Mouse (Mus musculus): Measurements from ENCODE around the gene Pdcd1lg2. TPM values are rescaled to one million over a fixed set of nuclear protein-coding genes. Genes with fewer than 3 reads are reported as not detected.
"Not testable (repeated sequence)": the region's sequence is repeated elsewhere in the genome, so short reads cannot be mapped to it uniquely, and the experiment has no call there.

Pdcd1lg2 gene
- polyA plus RNA-seq, 1 experiment from 2014 or later: not detected

DNA sequence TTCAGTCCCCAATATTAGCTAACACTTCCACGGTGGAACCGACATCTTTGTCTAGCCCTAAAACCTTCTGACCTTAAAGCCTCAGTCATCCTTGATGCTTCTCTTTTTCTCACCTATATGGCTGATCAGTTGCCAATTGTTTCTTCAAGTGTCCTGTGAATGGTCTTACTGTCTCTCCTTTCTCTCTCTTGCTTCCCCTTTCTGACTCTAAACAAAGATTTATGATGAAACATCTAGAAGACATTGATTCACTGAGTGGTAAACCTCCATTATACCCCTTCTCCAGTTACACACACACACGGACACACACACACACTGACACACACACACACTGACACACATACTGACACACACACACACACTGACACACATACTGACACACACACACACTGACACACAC, 3.8 kb downstream of the Pdcd1lg2 start:
- Histone ChIP-seq H3K9me3 (ENCODE audit: control insufficient read depth, low read length) (no peaks in the 10 kb centered on the region), H3K36me3 (ENCODE audit: control insufficient read depth, insufficient read depth, low read length) (no peaks in the 10 kb centered on the region), H3K9ac (ENCODE audit: low read length) (no peak overlapping the region), H3K4me3 (ENCODE audit: low read length) (no peak overlapping the region), H3K27me3 (ENCODE audit: control insufficient read depth, insufficient read depth, low read depth, low read length) (no peaks in the 10 kb centered on the region), H3K27ac (ENCODE audit: low read length) (no peak overlapping the region), H3K4me2 (ENCODE audit: low read depth, low read length) (no peak overlapping the region), H3K4me1 (replicated peaks; ENCODE audit: control insufficient read depth, insufficient read depth, low read length) (peaks cover 11% of the 10 kb centered on the region)
- WGBS: 80% methylated on average over 3 of the region's 3 CpGs
- no peak for ATAC-seq (ENCODE audit: low read depth)

- H3K36me3 ChIP-seq (ENCODE audit: control insufficient read depth, insufficient read depth, low read length); H3K9me3 ChIP-seq (ENCODE audit: control insufficient read depth, low read length); ATAC-seq (ENCODE audit: low read depth); H3K4me3 ChIP-seq (ENCODE audit: low read length); H3K27ac ChIP-seq (ENCODE audit: low read length); H3K9ac ChIP-seq (ENCODE audit: low read length); H3K27me3 ChIP-seq (ENCODE audit: control insufficient read depth, insufficient read depth, low read depth, low read length); H3K4me2 ChIP-seq (ENCODE audit: low read depth, low read length): not testable (repeated sequence)
- peaks cover 11% of the 10 kb centered on the region for H3K4me1 ChIP-seq (replicated peaks; ENCODE audit: control insufficient read depth, insufficient read depth, low read length)
Measured at GRCm38 (mm10) chr19:29414917-29415316, 4.2 kb downstream of the Pdcd1lg2 start.

- Histone ChIP-seq H3K9me3 (ENCODE audit: control insufficient read depth, low read length) (no peaks in the 10 kb centered on the region), H3K4me2 (ENCODE audit: low read depth, low read length) (no peak overlapping the region), H3K27ac (ENCODE audit: low read length) (no peak overlapping the region), H3K36me3 (ENCODE audit: control insufficient read depth, insufficient read depth, low read length) (no peaks in the 10 kb centered on the region), H3K4me1 (replicated peaks; ENCODE audit: control insufficient read depth, insufficient read depth, low read length) (peaks cover 11% of the 10 kb centered on the region), H3K9ac (ENCODE audit: low read length) (no peak overlapping the region), H3K27me3 (ENCODE audit: control insufficient read depth, insufficient read depth, low read depth, low read length) (no peaks in the 10 kb centered on the region), H3K4me3 (ENCODE audit: low read length) (no peak overlapping the region)
- WGBS: 44% methylated on average over 3 of the region's 3 CpGs
- ATAC-seq (ENCODE audit: low read depth): no peak
Measured at GRCm38 (mm10) chr19:29416393-29416902, 5.7 kb downstream of the Pdcd1lg2 start.

DNA sequence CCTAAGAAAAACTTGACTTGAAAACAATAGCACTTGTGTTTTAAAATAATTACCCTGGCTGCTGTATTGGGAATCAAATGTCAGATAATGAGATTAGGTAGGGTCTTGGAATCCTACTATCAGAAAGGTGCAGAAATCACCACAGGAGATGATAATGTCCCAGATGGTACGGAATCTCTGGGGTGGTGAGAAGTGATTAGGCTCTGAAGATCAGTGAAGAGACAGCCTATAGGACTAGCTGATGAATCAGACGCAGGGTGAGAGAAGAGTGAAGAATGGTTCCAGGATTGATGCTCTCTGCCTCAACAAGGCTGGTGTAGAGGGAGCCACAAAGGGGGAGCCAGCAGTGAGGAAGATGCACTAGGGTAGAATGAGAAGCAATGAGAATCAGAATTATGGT, 6.5 kb downstream of the Pdcd1lg2 start:
- H3K4me2 ChIP-seq (ENCODE audit: low read depth, low read length): no peak overlapping the region
- ATAC-seq (ENCODE audit: low read depth): no peak
- H3K9me3 ChIP-seq (ENCODE audit: control insufficient read depth, low read length): no peaks in the 10 kb centered on the region
- no peaks in the 10 kb centered on the region for H3K36me3 ChIP-seq (ENCODE audit: control insufficient read depth, insufficient read depth, low read length)
- no peak overlapping the region for H3K27ac ChIP-seq (ENCODE audit: low read length)
- H3K27me3 ChIP-seq (ENCODE audit: control insufficient read depth, insufficient read depth, low read depth, low read length): no peaks in the 10 kb centered on the region
- peaks cover 11% of the 10 kb centered on the region for H3K4me1 ChIP-seq (replicated peaks; ENCODE audit: control insufficient read depth, insufficient read depth, low read length)
- no peak overlapping the region for H3K4me3 ChIP-seq (ENCODE audit: low read length)
- WGBS: 79% methylated on average over 2 of the region's 2 CpGs
- no peak overlapping the region for H3K9ac ChIP-seq (ENCODE audit: low read length)

- Histone ChIP-seq H3K4me3 (ENCODE audit: low read length) (no peak overlapping the region), H3K27ac (ENCODE audit: low read length) (no peak overlapping the region), H3K9me3 (ENCODE audit: control insufficient read depth, low read length) (no peaks in the 10 kb centered on the region), H3K36me3 (ENCODE audit: control insufficient read depth, insufficient read depth, low read length) (no peaks in the 10 kb centered on the region), H3K4me1 (replicated peaks; ENCODE audit: control insufficient read depth, insufficient read depth, low read length) (peaks cover 11% of the 10 kb centered on the region), H3K4me2 (ENCODE audit: low read depth, low read length) (no peak overlapping the region), H3K27me3 (ENCODE audit: control insufficient read depth, insufficient read depth, low read depth, low read length) (no peaks in the 10 kb centered on the region), H3K9ac (ENCODE audit: low read length) (no peak overlapping the region)
- ATAC-seq (ENCODE audit: low read depth): no peak
- 34% methylated on average over 2 of the region's 2 CpGs for WGBS
Measured at GRCm38 (mm10) chr19:29417894-29418293, 7.2 kb downstream of the Pdcd1lg2 start.

- H3K27ac ChIP-seq (ENCODE audit: low read length): no peak overlapping the region
- no peak overlapping the region for H3K9ac ChIP-seq (ENCODE audit: low read length)
- H3K9me3 ChIP-seq (ENCODE audit: control insufficient read depth, low read length): no peaks in the 10 kb centered on the region
- WGBS: 6% methylated on average over 9 of the region's 9 CpGs
- H3K4me3 ChIP-seq (ENCODE audit: low read length): no peak overlapping the region
- peak overlapping the region; percentile 8 for H3K4me2 ChIP-seq (ENCODE audit: low read depth, low read length)
- no peaks in the 10 kb centered on the region for H3K36me3 ChIP-seq (ENCODE audit: control insufficient read depth, insufficient read depth, low read length)
- no peaks in the 10 kb centered on the region for H3K27me3 ChIP-seq (ENCODE audit: control insufficient read depth, insufficient read depth, low read depth, low read length)
- peaks cover 7% of the 10 kb centered on the region for H3K4me1 ChIP-seq (replicated peaks; ENCODE audit: control insufficient read depth, insufficient read depth, low read length)
- ATAC-seq (ENCODE audit: low read depth): peak; percentile 38; the same call in 1 of the 2 replicates
Measured at GRCm38 (mm10) chr19:29418661-29419115, 8.0 kb downstream of the Pdcd1lg2 start.

- no peak for ATAC-seq (ENCODE audit: low read depth)
- Histone ChIP-seq H3K4me1 (replicated peaks; ENCODE audit: control insufficient read depth, insufficient read depth, low read length) (peaks cover 7% of the 10 kb centered on the region), H3K9me3 (ENCODE audit: control insufficient read depth, low read length) (no peaks in the 10 kb centered on the region), H3K27me3 (ENCODE audit: control insufficient read depth, insufficient read depth, low read depth, low read length) (no peaks in the 10 kb centered on the region), H3K4me2 (ENCODE audit: low read depth, low read length) (no peak overlapping the region), H3K27ac (ENCODE audit: low read length) (no peak overlapping the region), H3K9ac (ENCODE audit: low read length) (no peak overlapping the region), H3K36me3 (ENCODE audit: control insufficient read depth, insufficient read depth, low read length) (no peaks in the 10 kb centered on the region), H3K4me3 (ENCODE audit: low read length) (no peak overlapping the region)
- WGBS: 41% methylated on average over 3 of the region's 3 CpGs
Measured at GRCm38 (mm10) chr19:29419506-29419905, 8.8 kb downstream of the Pdcd1lg2 start.

GRCm38 (mm10) chr19:29419946-29420345, 9.2 kb downstream of the Pdcd1lg2 start:
- no peak overlapping the region for H3K27ac ChIP-seq (ENCODE audit: low read length)
- H3K4me2 ChIP-seq (ENCODE audit: low read depth, low read length): no peak overlapping the region
- H3K27me3 ChIP-seq (ENCODE audit: control insufficient read depth, insufficient read depth, low read depth, low read length): no peaks in the 10 kb centered on the region
- no peak for ATAC-seq (ENCODE audit: low read depth)
- no peak overlapping the region for H3K9ac ChIP-seq (ENCODE audit: low read length)
- no peaks in the 10 kb centered on the region for H3K9me3 ChIP-seq (ENCODE audit: control insufficient read depth, low read length)
- H3K4me3 ChIP-seq (ENCODE audit: low read length): no peak overlapping the region
- H3K36me3 ChIP-seq (ENCODE audit: control insufficient read depth, insufficient read depth, low read length): no peaks in the 10 kb centered on the region
- H3K4me1 ChIP-seq (replicated peaks; ENCODE audit: control insufficient read depth, insufficient read depth, low read length): peaks cover 7% of the 10 kb centered on the region

- Histone ChIP-seq H3K36me3 (ENCODE audit: control insufficient read depth, insufficient read depth, low read length) (no peaks in the 10 kb centered on the region), H3K9ac (ENCODE audit: low read length) (no peak overlapping the region), H3K4me1 (replicated peaks; ENCODE audit: control insufficient read depth, insufficient read depth, low read length) (peaks cover 7% of the 10 kb centered on the region), H3K4me2 (ENCODE audit: low read depth, low read length) (no peak overlapping the region), H3K27ac (ENCODE audit: low read length) (no peak overlapping the region), H3K4me3 (ENCODE audit: low read length) (no peak overlapping the region), H3K9me3 (ENCODE audit: control insufficient read depth, low read length) (no peaks in the 10 kb centered on the region), H3K27me3 (ENCODE audit: control insufficient read depth, insufficient read depth, low read depth, low read length) (no peaks in the 10 kb centered on the region)
- 84% methylated on average over 8 of the region's 8 CpGs for WGBS
- no peak for ATAC-seq (ENCODE audit: low read depth)
Measured at GRCm38 (mm10) chr19:29420397-29420796, 9.7 kb downstream of the Pdcd1lg2 start.

Data from lung, embryonic 16.5 days (tissue).